Mouse (Mus musculus): ENCODE data around the gene Llgl1.
A peak's percentile ranks its signal among the peaks of the same experiment; 100 is the strongest.

Llgl1 gene

DNA sequence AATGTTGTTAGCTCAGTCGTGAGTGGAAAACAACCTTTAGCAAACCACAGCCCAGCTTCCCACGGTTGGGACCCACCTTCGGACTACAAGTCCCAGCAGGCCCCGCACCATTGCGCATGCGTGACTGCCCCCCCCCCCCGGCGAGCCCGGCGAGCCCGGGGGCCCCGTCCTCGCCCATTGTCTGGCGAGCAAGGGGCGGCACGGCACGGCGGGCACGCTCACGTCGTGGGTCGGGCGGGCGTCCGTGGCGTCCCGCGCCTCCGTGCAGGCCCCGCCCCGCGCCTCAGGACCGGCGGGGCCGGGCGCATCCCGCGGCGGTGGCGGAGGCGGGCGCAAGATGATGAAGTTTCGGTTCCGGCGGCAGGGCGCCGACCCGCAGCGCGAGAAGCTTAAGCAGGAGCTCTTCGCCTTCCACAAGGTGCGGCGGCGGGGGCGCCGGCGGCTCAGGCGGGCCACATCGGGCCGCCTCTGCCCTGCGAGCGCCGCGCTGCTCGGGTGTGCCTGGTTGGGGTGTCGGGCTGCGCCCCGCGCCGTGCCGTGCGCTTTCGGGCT is at the start of gene Llgl1:
Gene Llgl1, plus strand, starts transcription at position 200 of the 552 bp plus-strand sequence.
- peak; percentile 93 for DNase-seq (ENCODE audit: low read depth, low spot score)

DNA sequence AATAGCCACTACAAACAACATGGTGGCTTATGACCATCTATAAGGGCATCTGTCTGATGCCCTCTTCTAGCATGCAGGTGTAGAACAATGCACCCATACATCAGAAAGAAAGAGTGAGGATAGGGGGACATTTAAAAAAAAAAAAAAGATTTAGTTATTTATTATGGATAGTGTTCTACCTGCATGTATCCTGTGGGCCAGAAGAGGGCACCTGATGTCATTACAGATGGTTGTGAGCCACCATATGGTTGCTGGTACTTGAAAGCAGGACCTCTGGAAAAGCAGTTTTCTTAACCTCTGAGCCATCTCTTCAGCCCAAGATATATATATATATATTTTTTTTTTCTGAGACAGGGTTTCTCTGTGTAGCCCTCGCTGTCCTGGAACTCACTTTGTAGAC is 3.4 kb upstream of the Llgl1 start:
- peak; percentile 46 for DNase-seq (ENCODE audit: low read depth, low spot score)

DNA sequence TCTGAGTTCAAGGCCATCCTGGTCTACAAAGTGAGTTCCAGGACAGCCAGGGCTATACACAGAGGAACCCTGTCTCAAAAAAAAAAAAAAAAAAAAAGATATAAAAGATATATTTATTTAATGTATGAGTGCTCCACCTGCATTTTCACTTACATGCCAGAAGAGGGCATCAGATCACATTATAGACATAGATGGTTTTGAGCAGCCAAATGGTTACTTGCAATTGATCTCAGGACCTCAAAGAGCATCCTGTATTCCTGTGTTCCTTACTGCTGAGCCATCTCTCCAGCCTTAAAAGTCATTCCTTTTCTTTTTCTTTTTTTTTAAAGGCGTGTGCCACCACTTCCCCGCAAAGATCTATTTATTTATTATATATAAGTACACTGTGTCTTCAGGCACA is 2.0 kb upstream of the Llgl1 start:
- DNase-seq (ENCODE audit: low read depth, low spot score) = peak; percentile 67

DNA sequence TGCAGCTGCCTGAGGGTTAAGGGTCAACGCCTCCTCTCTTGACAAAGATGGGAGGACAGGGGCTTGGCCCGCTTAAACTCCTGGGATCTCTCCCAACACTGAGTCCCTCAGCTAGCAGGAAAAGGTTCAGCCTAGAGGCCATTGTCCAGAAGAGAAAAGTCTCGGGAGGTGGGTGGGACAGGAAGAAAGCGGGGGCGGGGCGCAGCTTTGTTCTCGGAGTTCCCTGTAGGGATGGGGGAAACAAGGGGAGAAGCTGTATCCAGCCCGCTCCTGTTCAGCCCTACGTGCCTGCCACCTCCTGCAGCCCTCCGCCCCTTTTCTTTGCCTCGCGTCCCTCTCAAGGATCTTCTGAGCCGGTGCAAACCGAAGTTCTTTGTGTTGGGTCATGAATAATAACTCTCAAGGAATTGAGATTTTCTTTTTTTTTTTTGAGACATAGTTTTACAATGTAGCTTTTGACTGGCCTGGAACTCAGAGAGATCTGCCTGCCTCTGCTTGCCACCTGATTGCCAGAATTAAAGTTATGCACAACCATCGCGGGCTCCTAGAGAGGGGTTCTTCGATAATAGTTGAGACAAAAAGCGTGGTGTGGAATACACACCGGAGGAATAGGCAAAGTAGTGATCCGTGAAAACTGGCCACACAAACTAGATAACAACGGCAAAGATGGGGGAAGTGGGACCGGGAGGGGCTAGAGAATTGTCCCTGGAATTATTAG is 558 bp upstream of the Llgl1 start:
- DNase-seq (ENCODE audit: low read depth, low spot score) = peak; percentile 28

DNA sequence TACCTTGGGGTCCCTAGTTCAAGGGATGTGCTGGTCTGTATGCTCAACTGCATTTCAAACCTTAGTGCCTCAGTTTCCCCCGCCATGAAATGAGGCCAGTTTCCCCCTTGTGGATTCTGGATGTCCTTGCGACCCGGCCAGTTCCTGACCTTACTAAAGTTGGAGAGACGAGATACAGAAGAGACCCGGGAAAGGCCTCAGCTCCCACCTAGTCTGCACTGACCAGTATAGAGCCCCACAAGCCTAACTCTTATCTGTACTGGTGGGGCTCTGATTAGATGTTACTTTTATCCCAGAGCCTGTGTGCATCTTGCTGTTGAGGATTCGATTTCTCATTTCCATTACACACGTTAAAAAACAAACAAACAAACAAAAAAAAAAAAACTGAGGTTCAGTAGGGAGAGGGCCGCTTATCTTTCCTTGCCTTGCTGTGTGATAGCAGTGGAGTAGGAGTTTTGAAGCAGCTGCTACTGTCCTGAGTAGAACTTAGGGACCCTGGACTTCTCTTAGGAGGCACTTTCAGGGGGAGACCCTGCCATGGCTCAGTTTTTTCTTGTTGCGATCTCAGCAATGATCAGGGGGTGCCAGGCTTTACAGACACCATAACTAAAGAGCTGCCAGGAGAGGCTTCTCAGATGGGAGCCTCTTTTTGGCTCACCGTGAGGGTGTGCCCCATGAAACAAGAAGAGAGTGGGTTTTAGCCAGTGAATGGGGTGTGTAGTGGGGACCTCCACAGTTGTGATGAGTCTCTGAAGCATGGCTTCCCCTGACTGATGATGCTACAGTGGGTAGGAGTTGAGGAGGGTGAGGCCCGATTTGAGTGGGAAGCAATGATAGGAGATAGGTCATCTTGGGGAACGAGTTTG is 1.0 kb downstream of the Llgl1 start:
- no peak for DNase-seq (ENCODE audit: low read depth, low spot score)

DNA sequence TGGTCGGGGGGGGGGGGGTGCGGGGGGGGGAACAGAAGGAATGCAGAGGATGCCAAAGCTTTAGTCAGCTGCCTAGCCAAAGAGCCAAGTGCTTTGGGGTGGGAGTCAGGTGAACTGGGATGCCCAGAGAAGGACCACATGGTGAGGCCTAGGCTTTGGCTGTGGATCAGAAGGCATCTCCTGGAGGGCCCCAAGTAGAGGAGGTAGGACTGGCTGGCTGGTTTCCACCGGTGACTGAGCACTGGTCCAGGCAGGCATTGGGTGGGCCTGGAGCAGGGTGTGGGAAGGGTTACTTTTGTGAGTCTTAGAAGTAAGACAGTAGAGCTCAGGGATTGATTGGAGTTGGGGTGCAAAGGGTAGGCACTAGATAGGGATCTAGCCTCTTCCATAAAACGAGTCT is 2.1 kb downstream of the Llgl1 start:
- no peak for DNase-seq (ENCODE audit: low read depth, low spot score)

DNA sequence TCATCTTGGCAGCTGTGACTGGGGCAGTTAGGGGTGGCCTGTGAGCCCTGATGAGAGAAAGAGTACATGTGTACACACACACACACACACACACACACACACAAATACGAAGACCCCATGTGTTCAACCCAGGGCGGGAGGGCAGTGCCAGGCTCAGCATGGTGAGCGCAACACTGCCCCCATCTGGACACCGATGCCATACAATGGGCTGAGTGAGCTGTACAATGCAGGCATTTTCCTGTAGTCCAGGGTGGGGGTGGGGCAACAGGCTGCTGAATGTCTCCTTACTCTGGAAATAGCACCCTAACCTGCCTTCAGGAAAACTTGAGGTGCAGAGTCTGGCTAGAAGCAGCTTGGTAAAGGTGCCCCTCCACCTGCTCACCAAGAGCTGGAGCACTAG is 3.6 kb downstream of the Llgl1 start:
- peak; percentile 84 for DNase-seq (ENCODE audit: low read depth, low spot score)

DNA sequence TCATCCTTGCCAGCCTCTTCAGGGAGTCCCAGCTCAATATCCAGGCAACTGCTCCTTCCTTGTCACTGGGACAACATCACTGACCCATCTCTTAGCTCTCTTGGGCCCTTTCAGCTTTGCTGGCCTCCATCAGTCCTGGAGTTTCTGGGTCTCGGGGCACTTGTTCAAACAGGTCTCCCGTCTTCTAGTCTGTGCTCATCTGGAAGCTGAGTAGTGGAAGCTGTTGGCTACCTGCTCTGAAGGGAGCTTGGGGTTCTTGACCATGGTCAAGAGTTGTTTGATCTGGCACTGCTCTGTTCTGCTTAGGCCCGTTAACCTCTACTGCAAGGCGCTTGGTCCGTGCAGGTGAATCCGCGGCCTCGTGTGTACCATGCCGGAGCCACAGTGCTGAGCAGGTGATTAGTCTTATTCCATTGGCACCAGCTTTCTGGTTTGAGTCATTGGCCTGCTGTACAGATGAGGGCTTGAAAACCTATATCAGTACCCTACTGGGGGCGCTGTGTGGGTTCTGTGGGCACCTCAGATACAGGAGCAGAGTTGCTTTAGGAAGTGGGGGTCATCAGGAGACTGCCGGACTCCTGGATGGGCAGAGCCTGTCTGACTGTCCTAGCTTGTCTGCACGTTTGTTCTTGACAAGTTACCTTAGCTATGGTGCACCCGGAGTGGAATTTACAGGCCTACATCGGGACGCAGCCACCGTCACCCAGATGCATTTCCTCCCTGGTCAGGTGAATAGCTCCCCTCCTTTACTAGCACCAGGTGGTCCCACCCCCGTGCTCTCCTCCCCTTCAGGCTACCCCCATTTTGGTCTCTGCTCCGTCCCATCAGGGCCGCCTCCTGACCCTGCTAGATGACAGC is 4.7 kb downstream of the Llgl1 start:
- no peak for DNase-seq (ENCODE audit: low read depth, low spot score)

DNA sequence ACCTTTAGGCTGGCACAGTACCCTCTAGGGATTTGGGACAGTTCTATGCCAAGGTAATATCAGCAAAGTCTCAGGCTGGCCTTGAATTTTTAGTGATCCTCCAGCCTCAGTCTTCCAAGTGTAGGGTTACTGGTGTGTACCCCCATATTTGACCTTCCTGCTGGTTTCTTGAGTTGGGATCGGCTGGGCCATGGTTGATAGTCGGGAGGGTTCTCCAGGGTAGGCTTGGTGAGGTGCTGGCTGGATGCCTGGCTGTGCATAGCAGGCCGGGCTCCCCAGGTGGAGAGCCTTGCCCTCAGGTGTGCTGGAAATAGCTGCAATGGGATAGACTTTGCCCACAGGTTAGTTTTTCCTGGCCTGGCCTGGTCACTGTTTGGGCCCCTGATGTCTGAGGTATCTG is 5.7 kb downstream of the Llgl1 start:
- no peak for DNase-seq (ENCODE audit: low read depth, low spot score)

DNA sequence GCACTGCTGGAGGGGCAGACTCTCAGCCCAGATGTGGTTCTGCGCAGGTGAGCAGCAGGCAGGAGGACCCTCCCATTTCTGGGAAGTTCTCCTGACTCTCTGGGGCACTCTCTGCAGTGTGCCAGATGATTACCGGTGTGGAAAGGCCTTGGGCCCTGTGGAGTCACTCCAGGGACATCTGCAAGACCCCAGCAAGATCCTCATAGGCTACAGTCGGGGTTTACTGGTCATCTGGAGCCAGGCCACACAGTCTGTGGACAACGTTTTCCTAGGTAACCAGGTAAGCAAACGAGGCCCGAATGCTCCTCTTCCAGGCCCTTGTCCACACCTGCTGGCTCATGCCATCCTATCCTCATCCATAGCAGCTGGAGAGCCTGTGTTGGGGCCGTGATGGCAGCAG is 6.6 kb downstream of the Llgl1 start:
- DNase-seq (ENCODE audit: low read depth, low spot score) = no peak

DNA sequence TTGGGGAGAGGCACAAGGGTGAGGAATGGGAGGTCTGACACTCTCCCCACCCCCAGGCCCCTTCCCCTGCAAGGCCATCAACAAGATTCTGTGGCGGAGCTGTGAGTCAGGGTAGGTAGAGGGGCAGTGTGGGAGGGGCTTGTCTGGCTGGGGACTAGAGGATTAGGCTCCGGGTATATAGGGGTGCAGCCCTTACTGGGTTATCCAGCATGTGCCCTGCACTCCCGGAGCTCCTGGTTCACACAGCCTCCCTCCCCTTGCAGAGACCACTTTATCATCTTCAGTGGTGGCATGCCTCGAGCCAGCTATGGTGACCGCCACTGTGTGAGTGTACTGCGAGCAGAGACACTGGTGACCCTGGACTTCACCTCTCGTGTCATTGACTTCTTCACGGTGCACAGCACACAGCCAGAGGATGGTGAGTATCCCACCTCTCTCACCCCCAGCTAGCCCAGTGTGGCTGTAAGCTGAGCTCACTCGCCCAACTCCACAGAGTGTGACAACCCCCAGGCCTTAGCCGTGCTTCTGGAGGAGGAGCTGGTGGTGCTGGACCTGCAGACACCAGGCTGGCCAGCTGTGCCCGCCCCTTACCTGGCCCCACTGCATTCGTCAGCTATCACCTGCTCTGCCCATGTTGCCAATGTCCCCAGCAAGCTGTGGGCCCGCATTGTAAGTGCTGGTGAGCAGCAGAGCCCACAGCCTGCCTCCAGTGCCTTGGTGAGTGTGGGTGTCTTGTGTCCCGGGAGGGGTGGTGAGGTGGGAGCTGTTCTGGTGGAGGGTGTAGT is 7.4 kb downstream of the Llgl1 start:
- DNase-seq (ENCODE audit: low read depth, low spot score) = no peak

DNA sequence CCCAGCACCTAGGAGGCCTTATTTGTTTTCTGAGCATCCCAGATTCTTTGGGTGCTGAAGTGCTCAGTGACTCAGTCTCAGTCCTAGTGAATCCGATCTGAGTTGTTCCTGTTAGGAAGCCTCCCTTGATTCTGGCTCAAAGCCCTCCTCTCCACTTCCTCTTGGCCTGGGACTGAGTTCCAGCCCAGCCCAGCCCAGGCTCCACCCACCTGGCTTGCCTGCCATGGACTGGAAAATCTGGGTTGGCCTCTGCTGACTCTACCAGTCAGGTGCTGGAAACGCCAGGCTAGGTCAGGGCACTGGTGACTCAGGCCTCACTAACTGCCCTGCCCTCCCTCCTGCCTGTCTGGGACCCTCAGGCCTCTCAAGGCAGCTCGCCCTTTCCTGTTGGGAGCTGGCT is 8.1 kb downstream of the Llgl1 start:
- DNase-seq (ENCODE audit: low read depth, low spot score) = no peak

DNA sequence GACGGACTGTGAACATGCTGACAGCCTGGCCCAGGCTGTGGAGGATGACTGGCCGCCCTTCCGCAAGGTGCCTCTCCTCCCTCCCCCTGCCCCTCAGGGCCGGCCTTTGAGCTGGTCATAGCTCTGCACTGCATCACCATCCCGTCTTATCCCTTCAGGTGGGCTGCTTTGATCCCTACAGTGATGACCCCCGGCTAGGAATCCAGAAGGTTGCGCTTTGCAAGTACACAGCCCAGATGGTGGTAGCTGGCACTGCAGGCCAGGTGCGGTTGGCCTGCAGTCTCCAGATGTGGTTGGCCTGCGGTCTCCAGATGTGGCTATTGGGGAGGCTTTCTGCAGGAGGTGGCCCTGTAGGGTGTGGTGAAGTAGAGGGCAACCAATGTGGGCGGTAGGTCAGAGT is 9.1 kb downstream of the Llgl1 start:
- no peak for DNase-seq (ENCODE audit: low read depth, low spot score)

DNA sequence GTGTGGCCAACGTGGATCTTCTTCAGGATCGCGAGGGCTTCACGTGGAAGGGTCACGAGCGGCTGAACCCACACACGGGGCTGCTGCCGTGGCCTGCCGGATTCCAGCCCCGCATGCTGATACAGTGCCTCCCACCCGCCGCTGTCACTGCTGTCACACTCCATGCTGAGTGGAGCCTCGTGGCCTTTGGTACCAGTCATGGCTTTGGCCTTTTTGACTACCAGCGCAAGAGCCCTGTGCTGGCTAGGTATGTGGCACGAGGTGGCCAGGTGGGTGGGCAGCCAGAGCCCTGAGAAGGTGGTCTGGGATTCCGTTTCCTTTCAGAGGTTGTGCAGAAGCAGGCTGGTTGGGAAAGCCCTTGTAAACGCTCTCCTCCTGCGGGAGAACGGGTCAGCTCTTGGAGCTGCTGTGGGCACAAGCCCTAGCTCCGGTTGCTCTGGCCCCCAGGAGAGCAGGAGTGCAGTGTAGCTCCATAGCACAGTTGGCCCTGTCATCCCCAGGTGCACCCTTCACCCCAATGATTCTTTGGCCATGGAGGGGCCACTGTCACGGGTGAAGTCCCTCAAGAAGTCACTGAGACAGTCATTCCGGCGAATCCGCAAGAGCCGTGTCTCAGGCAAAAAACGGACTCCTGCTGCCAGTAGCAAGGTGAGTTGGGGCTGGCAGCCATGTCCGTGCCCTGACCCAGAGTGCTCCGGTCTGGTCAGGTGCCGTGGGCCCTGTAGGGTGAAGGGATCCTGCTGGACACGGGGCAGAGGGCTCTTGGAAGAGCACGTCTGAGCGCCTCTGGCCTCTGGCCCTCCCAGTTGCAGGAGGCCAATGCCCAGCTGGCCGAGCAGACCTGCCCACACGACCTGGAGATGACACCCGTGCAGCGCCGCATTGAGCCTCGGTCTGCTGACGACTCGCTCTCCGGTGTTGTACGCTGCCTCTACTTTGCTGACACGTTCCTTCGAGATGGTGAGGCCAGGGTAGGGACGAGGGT is 10.2 kb downstream of the Llgl1 start:
- no peak for DNase-seq (ENCODE audit: low read depth, low spot score)

DNA sequence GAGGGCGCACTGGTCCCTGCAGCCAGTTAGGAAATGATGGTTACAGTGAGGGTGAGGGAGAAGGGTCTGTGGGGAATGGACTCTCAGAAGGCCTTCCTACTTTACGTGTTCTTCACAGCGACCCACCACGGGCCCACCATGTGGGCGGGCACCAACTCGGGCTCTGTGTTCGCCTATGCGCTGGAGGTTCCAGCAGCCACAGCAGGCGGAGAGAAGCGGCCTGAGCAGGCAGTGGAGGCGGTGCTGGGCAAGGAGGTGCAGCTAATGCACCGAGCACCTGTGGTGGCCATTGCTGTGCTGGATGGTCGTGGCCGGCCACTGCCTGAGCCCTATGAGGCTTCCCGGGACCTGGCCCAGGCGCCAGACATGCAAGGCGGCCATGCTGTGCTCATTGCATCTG is 11.7 kb downstream of the Llgl1 start:
- DNase-seq (ENCODE audit: low read depth, low spot score) = no peak

DNA sequence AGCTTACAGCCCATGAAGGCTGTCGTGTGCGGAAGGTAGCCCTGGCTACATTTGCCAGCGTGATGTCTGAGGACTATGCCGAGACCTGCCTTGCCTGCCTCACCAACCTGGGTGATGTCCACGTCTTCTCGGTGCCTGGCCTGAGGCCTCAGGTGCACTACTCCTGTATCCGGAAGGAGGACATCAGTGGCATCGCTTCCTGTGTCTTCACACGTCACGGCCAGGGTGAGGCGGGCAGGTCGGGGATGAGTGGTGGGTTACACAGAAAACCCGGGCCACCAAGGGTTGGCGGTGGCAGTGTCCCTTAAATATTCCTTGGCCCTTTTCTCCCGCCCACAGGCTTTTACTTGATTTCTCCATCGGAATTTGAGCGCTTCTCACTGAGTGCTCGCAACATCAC is 12.5 kb downstream of the Llgl1 start:
- no peak for DNase-seq (ENCODE audit: low read depth, low spot score)

DNA sequence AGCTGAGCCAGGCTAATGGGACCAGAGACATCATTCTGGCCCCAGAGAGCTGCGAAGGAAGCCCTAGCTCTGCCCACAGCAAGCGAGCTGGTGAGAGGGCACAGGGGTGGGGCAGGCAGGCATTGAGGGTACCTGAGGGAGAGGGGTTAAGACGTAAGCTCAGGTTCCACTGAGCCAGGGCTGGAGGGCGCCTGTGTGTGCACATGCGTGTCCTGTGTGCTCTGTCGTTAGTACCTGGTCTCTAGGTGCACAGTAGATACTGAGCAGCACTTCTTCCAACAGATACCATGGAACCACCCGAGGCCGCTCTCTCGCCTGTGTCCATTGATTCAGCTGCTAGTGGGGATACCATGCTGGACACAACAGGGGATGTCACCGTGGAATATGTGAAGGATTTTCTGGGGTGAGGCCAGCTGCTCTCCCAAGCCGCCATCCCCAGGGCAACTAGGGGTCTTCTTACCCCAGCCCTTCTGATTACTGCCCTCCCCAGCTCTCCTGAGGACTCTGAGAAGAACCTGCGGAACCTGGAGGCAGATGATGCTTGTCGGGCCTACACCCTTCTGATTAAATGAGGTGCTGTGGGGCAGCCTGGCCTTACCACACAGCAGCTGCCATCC is 13.2 kb downstream of the Llgl1 start:
- no peak for DNase-seq (ENCODE audit: low read depth, low spot score)

DNA sequence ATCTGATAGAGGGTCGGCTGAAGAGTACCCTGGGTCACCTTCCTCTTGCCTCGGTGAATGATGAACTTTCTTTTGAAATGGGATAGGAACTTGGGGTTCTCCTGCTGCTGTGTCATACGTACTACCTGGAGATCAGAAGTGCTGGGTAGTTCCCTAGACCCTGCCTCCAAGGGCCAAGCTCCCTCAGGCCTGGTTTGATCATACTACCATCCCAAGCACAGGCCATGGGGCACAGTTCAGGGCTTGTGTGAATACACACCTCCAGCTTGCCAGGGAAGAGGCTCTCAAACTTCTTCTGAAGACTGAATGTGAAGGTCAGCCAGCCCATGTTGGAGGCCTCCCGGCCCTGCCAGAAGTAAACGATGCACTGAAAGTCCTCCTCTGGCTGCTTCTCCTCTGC is 16.3 kb downstream of the Llgl1 start:
- no peak for DNase-seq (ENCODE audit: low read depth, low spot score)

DNA sequence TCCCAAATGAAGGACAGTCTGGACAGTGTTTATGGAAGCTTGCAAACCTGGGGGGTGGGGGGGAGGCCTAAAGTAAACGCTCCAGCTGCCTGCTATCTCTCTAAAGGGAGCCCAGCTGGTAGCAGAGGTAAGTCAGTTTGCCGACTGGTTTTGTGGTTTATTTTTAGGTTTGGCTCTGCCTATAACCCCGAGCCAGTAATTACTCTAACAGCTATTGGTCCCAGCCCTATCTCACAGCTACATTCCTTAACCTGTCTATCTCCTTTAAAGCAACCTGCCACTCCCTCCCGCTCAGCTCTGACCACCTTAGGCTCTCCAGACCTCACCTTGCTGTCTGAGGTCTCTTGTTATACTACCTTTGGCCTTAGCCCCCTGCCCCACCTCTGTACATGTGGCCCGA is 19.7 kb downstream of the Llgl1 start:
- DNase-seq (ENCODE audit: low read depth, low spot score) = no peak
